Mouse (Mus musculus) MEL (cell line): ENCODE data around the gene Rtn1. TPM values are rescaled to one million over a fixed set of nuclear protein-coding genes. Genes with fewer than 3 reads are reported as not detected.

ENCODE experiments used
- DNase-seq: peaks from one replicate; pipeline ENCODE4 v3.0.0; 2011; ENCODE audit warnings: low read depth, low spot score
- H3K27ac ChIP-seq: 2 replicates; pipeline ENCODE4 v1.5.1; 2012; ENCODE audit warnings: low read depth, mild to moderate bottlenecking, control low read depth, low read length, moderate library complexity; ENCODE audit not compliant: control insufficient read depth
- H3K27me3 ChIP-seq, 2 experiments: fragments of 150-350 bp in 1 of 2; sonication (generic) in 1 of 2; 2 replicates each; pipeline ENCODE4 v1.6.1; 2012; ENCODE audit warnings: low read length in 2 of 2, mild to moderate bottlenecking in 2 of 2, improper control_type of control experiment in 1 of 2, moderate library complexity in 1 of 2; ENCODE audit not compliant: insufficient read depth in 2 of 2, control insufficient read depth in 1 of 2
- H3K36me3 ChIP-seq, 2 experiments: 2 replicates each; pipeline ENCODE4 v1.6.1; 2012 to 2014; ENCODE audit warnings: low read length in 2 of 2, improper control_type of control experiment in 1 of 2, inconsistent platforms in 1 of 2, mild to moderate bottlenecking in 1 of 2; ENCODE audit not compliant: insufficient read depth in 2 of 2, control insufficient read depth in 1 of 2
- H3K4me1 ChIP-seq, 2 experiments: fragments of 150-350 bp in 1 of 2; sonication (generic) in 1 of 2; 2 replicates each; pipeline ENCODE4 v1.6.1; 2012; ENCODE audit warnings: low read length in 2 of 2, improper control_type of control experiment in 1 of 2, mild to moderate bottlenecking in 1 of 2; ENCODE audit not compliant: insufficient read depth in 2 of 2, control insufficient read depth in 1 of 2
- H3K4me3 ChIP-seq, 2 experiments: fragments of 150-350 bp in 1 of 2; sonication (generic) in 1 of 2; 2 replicates each; pipeline ENCODE4 v1.5.1; 2012; ENCODE audit warnings: low read depth in 2 of 2, low read length in 2 of 2, mild to moderate bottlenecking in 2 of 2, moderate library complexity in 2 of 2, control low read depth in 1 of 2, improper control_type of control experiment in 1 of 2; ENCODE audit not compliant: control insufficient read depth in 1 of 2, insufficient read depth in 1 of 2
- H3K79me2 ChIP-seq: 2 replicates; pipeline ENCODE4 v1.6.1; 2012; ENCODE audit warnings: mild to moderate bottlenecking, low read length, moderate library complexity; ENCODE audit not compliant: control insufficient read depth, poor library complexity, insufficient read depth
- H3K9ac ChIP-seq: 2 replicates; pipeline ENCODE4 v1.6.1; 2012; ENCODE audit warnings: low read depth, mild to moderate bottlenecking, control low read depth, low read length, moderate library complexity; ENCODE audit not compliant: control insufficient read depth, poor library complexity, severe bottlenecking
- H3K9me3 ChIP-seq: fragments of 150-350 bp; sonication (generic); replicated peaks from 2 replicates; pipeline ENCODE4 v1.6.1; 2012; ENCODE audit warnings: mild to moderate bottlenecking, low read length, improper control_type of control experiment, moderate library complexity; ENCODE audit not compliant: insufficient read depth
- CHD1 ChIP-seq: IDR thresholded peaks from 2 replicates; pipeline ENCODE4 v1.6.1; 2012; ENCODE audit warnings: low read depth, mild to moderate bottlenecking, inconsistent platforms, low read length, improper control_type of control experiment
- CHD2 ChIP-seq: IDR thresholded peaks from 2 replicates; pipeline ENCODE4 v1.6.1; 2011; ENCODE audit warnings: low read length, improper control_type of control experiment
- E2F4 ChIP-seq: IDR thresholded peaks from 2 replicates; pipeline ENCODE4 v1.6.1; 2011; ENCODE audit warnings: low read depth, low read length, improper control_type of control experiment, borderline replicate concordance
- EP300 ChIP-seq, 2 experiments: IDR thresholded peaks; 2 replicates each; pipeline ENCODE4 v1.6.1; 2011; ENCODE audit warnings: improper control_type of control experiment in 2 of 2, low read length in 2 of 2, low read depth in 1 of 2, mild to moderate bottlenecking in 1 of 2
- GABPA ChIP-seq: IDR thresholded peaks from 2 replicates; pipeline ENCODE4 v1.6.1; 2012; ENCODE audit warnings: low read depth, mild to moderate bottlenecking, inconsistent platforms, low read length, improper control_type of control experiment, moderate library complexity
- HCFC1 ChIP-seq: IDR thresholded peaks from 2 replicates; pipeline ENCODE4 v1.6.1; 2012; ENCODE audit warnings: low read depth, mild to moderate bottlenecking, inconsistent platforms, low read length, improper control_type of control experiment, moderate library complexity
- JUND ChIP-seq: IDR thresholded peaks from 2 replicates; pipeline ENCODE4 v1.6.1; 2011; ENCODE audit warnings: low read depth, mild to moderate bottlenecking, improper control_type of control experiment, low read length
- MAX ChIP-seq: IDR thresholded peaks from 2 replicates; pipeline ENCODE4 v1.6.1; 2011; ENCODE audit warnings: low read length, improper control_type of control experiment
- MYB ChIP-seq: IDR thresholded peaks from 2 replicates; pipeline ENCODE4 v1.6.1; 2011; ENCODE audit warnings: mild to moderate bottlenecking, low read depth, low read length, improper control_type of control experiment
- NRF1 ChIP-seq: IDR thresholded peaks from 2 replicates; pipeline ENCODE4 v1.6.1; 2014; ENCODE audit warnings: low read depth, mild to moderate bottlenecking, inconsistent platforms, low read length, improper control_type of control experiment, moderate library complexity; ENCODE audit not compliant: poor library complexity, insufficient read depth, severe bottlenecking
- RAD21 ChIP-seq: IDR thresholded peaks from 2 replicates; pipeline ENCODE4 v1.6.1; 2011; ENCODE audit warnings: mild to moderate bottlenecking, low read depth, low read length, improper control_type of control experiment
- TAL1 ChIP-seq: IDR thresholded peaks from 2 replicates; pipeline ENCODE4 v1.6.1; 2012; ENCODE audit warnings: mild to moderate bottlenecking, inconsistent platforms, low read length, moderate library complexity, mixed read lengths
- TBP ChIP-seq: IDR thresholded peaks from 2 replicates; pipeline ENCODE4 v1.8.0; 2011; ENCODE audit warnings: low read depth, low read length, improper control_type of control experiment
- TCF12 ChIP-seq: IDR thresholded peaks from 2 replicates; pipeline ENCODE4 v1.6.1; 2014; ENCODE audit warnings: low read depth, mild to moderate bottlenecking, inconsistent platforms, low read length, improper control_type of control experiment, moderate library complexity
- UBTF ChIP-seq: IDR thresholded peaks from 2 replicates; pipeline ENCODE4 v1.6.1; 2012; ENCODE audit warnings: low read depth, mild to moderate bottlenecking, inconsistent platforms, low read length, improper control_type of control experiment, moderate library complexity, borderline replicate concordance; ENCODE audit not compliant: insufficient read depth
- USF1 ChIP-seq: IDR thresholded peaks from 2 replicates; pipeline ENCODE4 v1.6.1; 2014; ENCODE audit warnings: low read depth, mild to moderate bottlenecking, inconsistent platforms, low read length, improper control_type of control experiment, moderate library complexity
- ZMIZ1 ChIP-seq: IDR thresholded peaks from 2 replicates; pipeline ENCODE4 v1.6.1; 2012; ENCODE audit warnings: low read depth, mild to moderate bottlenecking, inconsistent platforms, low read length, improper control_type of control experiment, moderate library complexity
- polyA plus RNA-seq, 2 experiments: library from polyadenylated mRNA; stranded (reverse) in 1 of 2; unstranded in 1 of 2; fragments of >175 nt in 1 of 2; fragments of >200 nt in 1 of 2; gene quantifications; 2 replicates each; pipeline versions ENCODE4 v1.2.1 to v1.2.4; 2012; ENCODE audit warnings: low replicate concordance in 2 of 2, low read depth in 1 of 2; ENCODE audit not compliant: insufficient read length in 2 of 2, insufficient read depth in 1 of 2, missing spikeins in 1 of 2
- total RNA-seq: library from RNA; depleted of rRNA; stranded (reverse); fragments of 300-350 nt; gene quantifications from 2 replicates; pipeline ENCODE4 v1.2.3, GENCODE M21; 2012

Rtn1 gene
- total and polyA plus RNA-seq, 3 experiments = not detected

GRCm38 (mm10) chr12:72393046-72393805, 15.6 kb downstream of the Rtn1 start:
- no peaks in the 10 kb centered on the region for H3K4me1 ChIP-seq
- no peaks in the 10 kb centered on the region for H3K9me3 ChIP-seq
- H3K4me3 ChIP-seq = no peak overlapping the region
- TF ChIP-seq MAX (no peak), MYB (no peak), E2F4 (no peak)
- no peak overlapping the region for H3K27ac ChIP-seq
- H3K79me2 ChIP-seq = no peaks in the 10 kb centered on the region
- DNase-seq = no peak
- no peaks in the 10 kb centered on the region for H3K36me3 ChIP-seq
- no peaks in the 10 kb centered on the region for H3K27me3 ChIP-seq
- no peak overlapping the region for H3K9ac ChIP-seq

- no peak for DNase-seq
- Histone ChIP-seq H3K79me2 (no peaks in the 10 kb centered on the region), H3K9me3 (no peaks in the 10 kb centered on the region)
- TF ChIP-seq ZMIZ1 (no peak), USF1 (no peak), NRF1 (no peak), EP300 (IDR thresholded peaks at IDR 0.05; ENCODE audit: low read depth in 1 of 2, low read length in 2 of 2) (no peak), RAD21 (no peak), TCF12 (no peak), JUND (no peak), CHD1 (no peak), UBTF (no peak), GABPA (no peak), CHD2 (no peak), HCFC1 (no peak), TBP (no peak), TAL1 (no peak)
- TF ChIP-seq, all 39 proteins: peak for 0
- H3K9ac ChIP-seq = no peak overlapping the region
- no peaks in the 10 kb centered on the region for H3K27me3 ChIP-seq
- H3K4me3 ChIP-seq = no peak overlapping the region
- no peak overlapping the region for H3K27ac ChIP-seq
- H3K36me3 ChIP-seq = no peaks in the 10 kb centered on the region
- no peaks in the 10 kb centered on the region for H3K4me1 ChIP-seq
Measured at GRCm38 (mm10) chr12:72390346-72390745, 18.5 kb downstream of the Rtn1 start.
